Mouse (Mus musculus) liver, adult 2 months (tissue): ENCODE data around the gene Gpalpp1.

ENCODE experiments used
- CTCF ChIP-seq: fragments of 200-500 bp; IDR thresholded peaks from 2 replicates; pipeline ENCODE4 v1.5.1; 2011; ENCODE audit warnings: low read depth, low read length, control low read depth
- POLR2A ChIP-seq: fragments of 200-500 bp; IDR thresholded peaks from 2 replicates; pipeline ENCODE4 v1.6.1; 2011; ENCODE audit warnings: low read length, control low read depth; ENCODE audit not compliant: insufficient read depth; ENCODE audit errors: extremely low read depth

DNA sequence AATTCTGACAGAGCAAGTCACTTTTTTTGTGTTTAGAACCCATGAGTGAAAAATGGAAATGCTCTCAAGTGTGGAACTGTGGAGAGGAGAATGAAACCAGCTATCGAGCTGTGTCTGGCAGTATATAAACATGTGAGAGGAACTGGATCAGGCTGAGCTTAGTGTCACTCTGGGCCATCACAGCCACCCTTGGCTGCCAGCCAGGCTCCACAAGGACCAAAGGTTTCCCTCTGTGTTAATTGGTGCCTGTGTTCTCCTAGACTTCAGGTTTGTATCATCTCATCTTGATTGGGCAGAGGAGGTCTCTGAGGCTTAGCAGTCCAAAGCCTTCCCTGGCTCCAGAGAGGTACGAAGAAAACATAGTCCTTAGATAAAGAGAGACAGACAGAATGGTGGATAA, 37.9 kb downstream of the Gpalpp1 start:
- TF ChIP-seq CTCF (no peak), POLR2A (no peak)
